Mouse (Mus musculus) heart, postnatal 25 days (tissue): ENCODE results near the gene Sec23ip. TPM values are rescaled to one million over a fixed set of nuclear protein-coding genes. Genes with fewer than 3 reads are reported as not detected.
"Not testable (repeated sequence)": the region's sequence is repeated elsewhere in the genome, so short reads cannot be mapped to it uniquely, and the experiment has no call there.

Source experiments
- DNase-seq: peaks from one replicate; pipeline ENCODE4 v3.0.0; 2022; ENCODE audit warnings: low spot score
- intact Hi-C: fragments of 180-260 bp; cut with DNase I; formaldehyde crosslinking; loops from one replicate; pipeline ENCODE4 v1.15.1; 2025
- total RNA-seq, 2 experiments: library from RNA; stranded (reverse); gene quantifications; 2 replicates each; pipeline ENCODE4 v1.2.3; 2021

Gene Sec23ip
- total RNA-seq = 10 to 100 TPM; 27.2 to 28.7 TPM

DNA sequence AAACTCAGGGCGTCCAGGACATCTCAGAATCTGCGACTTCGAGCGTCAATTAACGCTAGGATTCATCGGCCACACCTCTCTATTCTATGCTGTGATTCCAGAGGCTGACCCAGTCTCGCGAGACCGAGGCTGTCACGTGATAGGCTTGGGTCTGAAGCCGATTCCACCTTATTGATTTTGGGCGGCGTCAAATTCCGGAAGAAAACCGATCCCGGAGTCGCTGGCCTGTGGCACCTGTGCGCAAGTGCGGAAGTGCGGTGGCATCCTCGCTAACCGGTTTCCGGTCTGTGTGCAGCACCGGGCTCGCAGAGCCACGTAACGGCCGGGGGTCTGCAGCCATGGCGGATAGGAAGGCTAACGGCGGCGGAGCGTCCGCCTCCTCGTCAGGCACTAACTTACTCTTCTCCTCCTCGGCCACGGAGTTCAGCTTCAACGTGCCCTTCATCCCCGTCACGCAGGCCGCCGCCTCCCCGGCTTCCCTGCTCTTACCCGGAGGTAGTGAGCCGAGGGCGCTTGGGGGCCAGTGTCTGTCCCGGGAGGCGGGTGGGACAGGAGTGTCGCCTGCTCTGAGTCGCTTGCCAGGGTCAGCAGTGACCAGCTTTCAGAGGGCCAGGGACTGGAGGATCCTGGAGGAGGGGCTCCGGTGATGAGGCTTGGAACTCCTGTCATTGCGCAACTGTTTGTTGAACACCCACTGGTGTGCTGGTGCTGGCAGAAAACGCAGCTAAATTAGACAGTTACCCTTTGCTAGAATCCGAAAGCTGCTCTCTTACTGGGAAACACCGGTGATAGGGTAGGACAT lies at the start of gene Sec23ip:
Gene Sec23ip, plus strand, starts transcription at position 260 of the 802 bp plus-strand sequence.
- DNase-seq = peak; percentile 97
- intact Hi-C loops = no loop called here

DNA sequence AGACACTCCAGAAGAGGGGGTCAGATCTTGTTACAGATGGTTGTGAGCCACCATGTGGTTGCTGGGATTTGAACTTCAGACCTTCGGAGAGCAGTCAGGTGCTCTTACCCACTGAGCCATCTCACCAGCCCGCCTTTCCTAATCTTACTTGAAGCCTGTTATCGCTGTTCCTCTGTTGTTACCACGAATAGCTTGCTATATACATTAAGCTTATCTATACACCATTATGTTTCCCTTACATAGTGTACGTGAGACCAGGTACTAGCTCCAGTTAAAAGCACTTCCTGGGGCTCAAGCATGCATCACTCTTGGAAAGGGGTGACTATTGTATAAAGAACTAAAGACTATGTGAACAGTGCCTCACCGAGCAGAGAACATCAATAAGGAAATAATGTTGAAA lies 44.8 kb upstream of the Sec23ip start:
- intact Hi-C loops = loop anchor here (10.0 kb wide), 2 partner anchors 395 to 455 kb away; partner anchors contain the start of gene Tgfb1i1

DNA sequence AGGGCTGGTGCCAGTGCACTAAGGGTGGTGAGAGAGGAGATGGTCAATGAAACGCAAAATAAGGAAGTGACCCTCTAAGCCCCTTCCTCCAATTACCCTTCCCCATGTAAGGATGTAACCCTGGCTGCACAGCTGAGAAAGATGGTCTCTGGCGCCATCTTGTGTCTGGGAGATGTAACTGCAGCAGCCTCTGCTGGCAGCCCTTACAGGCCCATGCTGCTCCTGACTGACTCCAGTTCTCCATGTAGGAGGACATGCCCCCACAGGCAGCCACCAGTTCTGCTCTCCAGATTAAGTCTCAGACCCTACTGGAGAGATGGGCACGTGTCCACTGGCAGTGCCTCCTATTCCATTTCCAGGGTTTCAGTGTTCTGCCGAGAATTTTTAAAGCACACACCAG lies 39.0 kb upstream of the Sec23ip start:
- intact Hi-C loops = loop anchor here (5.0 to 10.0 kb wide), 2 partner anchors 348 to 401 kb away; no protein-coding TSS in a partner anchor
- DNase-seq = peak; percentile 24

More for the DNA sequence above, 44.8 kb upstream of the Sec23ip start:
- DNase-seq = not testable (repeated sequence)

DNA sequence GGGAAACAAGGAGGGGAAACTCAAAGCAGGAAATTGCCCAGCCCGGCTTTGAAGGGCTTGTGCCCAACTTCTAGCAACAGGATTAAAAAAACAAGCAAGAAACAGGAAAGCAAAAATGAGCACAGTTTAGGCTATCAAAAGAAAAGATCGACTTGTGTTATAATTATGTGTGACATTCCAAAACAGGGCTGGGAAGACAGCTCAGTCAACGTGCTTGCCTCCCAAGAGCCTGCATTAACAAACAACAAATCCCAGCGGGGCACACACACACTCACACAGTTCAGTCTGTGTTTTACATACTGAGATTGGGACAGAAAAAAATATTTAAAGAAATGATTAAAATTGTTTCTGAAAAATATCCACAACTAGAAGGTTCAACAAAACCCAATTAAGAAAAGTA lies 26.8 kb upstream of the Sec23ip start:
- intact Hi-C loops = no loop called here

DNA sequence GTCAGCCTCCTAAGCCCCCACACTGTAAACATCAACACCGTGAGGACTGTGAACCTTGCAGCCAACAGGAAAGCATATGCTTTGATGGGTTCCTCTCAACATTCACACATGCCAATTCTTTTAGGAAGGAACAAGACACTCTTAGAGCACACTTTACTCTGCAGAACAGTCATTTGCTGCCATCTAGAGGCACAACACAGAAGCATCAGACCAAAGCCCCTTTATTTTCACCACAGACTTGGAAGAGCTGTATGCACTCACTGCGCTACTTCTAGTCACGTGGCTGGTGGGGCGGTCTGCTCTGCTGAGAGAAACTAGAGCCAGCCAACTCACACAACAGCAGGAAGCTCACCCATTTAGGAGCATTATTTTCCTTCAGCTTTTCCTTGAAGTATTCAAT lies 20.0 kb upstream of the Sec23ip start:
- intact Hi-C loops = no loop called here
- peak; percentile 60 for DNase-seq

More for the DNA sequence above, 26.8 kb upstream of the Sec23ip start:
- no peak for DNase-seq

DNA sequence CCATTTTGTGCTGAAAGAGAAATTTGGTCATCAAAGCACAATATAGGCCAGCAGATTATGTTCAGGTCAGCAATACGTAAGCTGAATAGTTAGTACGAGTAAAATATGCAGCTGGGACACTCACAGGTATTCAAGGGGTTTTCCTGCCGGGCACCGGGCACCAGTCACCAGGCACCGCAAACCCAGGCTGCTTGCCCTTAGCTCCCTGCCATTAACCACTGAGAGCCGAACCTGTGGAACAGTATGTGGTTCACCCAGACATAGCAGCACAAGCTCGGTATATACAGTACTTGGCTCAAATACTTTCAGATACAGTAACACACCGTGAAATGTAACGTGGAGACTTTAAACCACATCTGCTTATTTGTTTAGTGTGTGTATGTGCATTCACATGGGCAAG lies 19.6 kb upstream of the Sec23ip start:
- DNase-seq = no peak
- intact Hi-C loops = no loop called here

DNA sequence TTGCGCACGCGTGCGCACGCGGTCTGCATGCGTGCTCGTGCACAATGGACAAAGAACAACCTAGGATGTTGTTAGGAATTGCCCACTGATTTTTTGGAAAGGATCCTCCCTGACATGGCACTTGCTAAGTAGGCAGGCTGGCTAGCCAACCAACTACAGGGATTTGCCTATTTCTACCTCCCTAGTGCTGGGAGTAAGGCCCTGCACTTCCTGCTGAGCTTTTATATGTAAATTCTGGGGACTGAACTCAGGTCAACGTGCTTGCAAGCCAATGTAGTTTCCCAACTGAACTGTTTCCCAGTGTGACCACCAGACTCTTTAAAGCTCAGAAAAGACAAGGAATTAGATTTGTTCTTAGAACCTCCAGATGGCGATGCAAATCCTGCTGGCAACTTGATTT lies 17.7 kb upstream of the Sec23ip start:
- no peak for DNase-seq

DNA sequence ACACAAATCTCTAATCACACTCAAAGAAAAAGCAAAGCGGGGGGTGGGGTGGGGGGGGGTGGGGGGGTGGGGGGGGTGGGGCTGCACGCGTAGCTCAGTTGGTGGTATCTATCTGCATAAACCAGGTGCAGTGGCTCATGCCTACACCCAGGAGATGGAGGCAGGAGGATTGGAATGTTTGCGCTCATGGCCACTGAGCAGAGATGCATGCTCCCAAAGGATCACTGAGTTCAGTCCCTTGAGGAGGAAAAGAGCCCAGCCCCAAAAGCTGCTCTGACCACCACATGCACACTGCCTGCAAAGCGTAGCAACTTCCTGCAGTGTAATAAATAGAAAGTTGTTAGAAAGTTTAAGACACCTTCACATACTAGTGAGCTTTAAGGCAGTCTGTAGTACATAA lies 17.0 kb upstream of the Sec23ip start:
- DNase-seq = no peak
- intact Hi-C loops = no loop called here

More for the DNA sequence above, 17.7 kb upstream of the Sec23ip start:
- intact Hi-C loops = no loop called here

DNA sequence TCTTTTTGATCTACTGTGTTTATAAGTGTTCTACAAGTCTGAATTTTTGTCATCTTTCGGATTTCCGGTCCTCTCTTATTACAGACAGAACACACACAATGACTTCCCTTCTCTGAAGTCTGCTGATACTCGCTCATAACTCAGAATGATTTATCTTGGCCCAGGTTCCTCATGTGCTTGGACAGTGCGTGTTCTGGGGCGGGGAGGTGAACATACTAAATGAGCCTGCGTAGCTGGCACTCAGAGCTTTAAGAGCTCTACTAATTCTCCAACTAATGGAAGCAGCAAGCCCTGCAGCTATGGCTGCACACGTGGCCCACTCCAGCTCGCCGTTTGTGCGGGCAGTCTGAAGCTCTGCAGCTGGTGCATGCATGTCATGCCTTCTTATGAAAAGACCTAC lies 16.0 kb upstream of the Sec23ip start:
- intact Hi-C loops = no loop called here
- DNase-seq = no peak

DNA sequence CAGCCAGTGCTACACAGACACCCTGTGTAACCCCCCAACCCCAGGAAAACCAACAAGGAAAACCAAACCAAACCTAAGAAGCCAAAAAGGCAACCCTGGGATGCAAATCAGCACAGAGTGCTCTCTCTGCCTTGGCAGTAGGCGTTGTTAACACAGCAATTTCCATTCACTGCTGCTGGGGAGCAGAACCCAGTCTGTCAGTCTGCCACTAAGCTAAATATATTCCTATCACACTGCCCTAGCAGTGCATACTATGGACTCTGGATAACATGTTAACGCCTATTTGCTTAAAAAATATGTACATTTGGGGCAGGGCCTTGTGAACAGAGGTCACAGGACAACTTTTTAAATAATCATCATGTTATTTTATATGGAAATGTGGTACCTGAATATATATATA lies 13.2 kb upstream of the Sec23ip start:
- no peak for DNase-seq
- intact Hi-C loops = no loop called here

DNA sequence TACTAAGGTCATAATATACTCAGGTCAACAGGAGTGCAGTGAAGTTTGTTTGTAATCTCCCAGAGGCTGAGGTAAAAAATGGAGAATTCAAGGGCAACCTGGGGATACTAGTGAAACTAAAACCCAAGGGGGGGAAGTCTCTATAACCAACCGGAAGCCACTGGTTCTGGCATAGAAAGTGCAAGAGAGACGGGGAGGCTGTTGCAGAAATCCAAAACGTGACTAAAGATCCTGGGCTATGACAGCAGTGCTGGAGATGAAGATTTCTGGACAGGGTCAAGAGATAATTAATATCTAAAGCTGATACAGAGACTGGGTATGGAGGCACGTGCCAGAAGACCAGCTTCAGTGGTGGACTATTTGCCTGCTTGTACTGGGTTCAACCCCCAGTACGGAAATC lies 6.7 kb upstream of the Sec23ip start:
- intact Hi-C loops = no loop called here
- no peak for DNase-seq

DNA sequence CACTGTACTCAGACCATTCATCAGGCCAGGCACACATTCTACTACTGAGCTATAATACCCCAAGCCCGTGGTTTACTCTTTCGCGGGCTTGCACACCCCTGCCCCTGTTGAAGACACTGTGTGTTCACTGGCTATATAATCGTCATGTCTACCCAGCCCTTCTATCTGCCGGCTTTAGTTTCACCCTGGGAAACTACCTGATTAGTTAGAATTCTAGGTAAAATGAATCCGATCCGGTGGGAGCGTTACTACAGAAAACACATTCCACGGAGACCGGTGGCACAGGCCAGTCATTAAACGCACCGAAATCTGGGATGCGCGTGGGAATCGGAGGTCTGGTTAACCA lies 5.7 kb upstream of the Sec23ip start:
- intact Hi-C loops = no loop called here
- no peak for DNase-seq

DNA sequence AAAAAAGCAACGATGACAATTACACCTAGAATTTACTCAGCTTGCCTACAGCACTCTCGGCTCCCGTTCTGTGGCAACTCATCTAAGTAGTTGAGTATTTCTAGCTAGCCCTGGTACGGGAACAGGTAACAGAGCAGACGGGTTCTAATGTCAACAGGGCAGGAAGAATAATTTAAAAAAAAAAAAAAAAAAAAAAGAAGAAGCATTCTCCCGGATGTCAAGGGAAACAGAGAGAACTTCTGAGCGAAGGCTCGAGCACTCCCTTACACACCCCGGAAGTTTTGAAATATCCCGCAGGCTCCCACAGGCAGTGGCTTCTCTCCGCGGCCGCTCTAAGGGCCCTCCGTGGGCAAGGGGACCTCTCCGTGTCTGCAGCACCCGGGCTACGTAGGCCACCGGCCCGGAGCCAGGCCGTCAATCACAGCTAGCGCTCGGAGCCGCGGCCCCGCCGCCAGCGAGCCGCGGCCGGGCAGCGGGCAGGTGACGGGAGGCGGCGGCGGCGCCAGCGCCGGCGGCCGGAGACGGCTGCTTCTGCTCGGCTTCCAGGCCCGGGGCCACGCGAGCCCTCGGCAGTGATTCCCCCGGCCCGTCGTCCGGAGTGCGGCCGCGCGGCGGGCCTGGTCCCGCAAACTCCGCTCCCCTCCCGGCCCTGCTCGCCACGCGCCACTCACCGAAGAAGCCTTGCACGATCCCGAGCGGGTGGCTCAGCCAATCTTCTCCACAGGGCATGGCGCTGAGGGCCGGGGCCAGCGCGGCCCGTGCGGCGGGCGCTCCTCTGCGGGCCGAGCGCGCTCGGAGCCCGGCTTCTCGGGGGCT lies 5.1 kb upstream of the Sec23ip start:
- peak; percentile 27 for DNase-seq
- intact Hi-C loops = no loop called here

DNA sequence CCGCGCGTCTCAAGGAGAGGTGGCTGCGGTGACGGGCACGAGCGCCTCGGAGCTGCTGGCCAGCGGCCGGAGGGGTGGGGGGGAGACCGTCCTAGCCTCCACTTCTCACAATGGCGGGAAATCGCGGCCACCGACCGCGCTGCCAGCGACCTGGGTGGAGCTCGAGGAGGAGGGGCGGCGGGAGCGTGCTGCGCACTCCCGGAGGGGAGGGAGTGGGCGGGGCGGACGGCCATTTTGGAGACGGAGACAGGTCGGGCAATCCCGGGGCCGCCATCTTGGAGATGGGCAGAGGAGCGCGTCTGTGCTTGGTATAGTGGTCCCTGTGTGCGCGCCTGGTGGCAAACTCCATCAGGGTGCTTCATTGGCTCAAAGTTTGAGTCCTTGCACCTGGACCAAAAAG lies 4.4 kb upstream of the Sec23ip start, which contains the start of gene Mcmbp:
Gene Mcmbp, minus strand, starts transcription at position 162 of the 400 bp plus-strand sequence.
- DNase-seq = peak; percentile 92
- intact Hi-C loops = no loop called here

DNA sequence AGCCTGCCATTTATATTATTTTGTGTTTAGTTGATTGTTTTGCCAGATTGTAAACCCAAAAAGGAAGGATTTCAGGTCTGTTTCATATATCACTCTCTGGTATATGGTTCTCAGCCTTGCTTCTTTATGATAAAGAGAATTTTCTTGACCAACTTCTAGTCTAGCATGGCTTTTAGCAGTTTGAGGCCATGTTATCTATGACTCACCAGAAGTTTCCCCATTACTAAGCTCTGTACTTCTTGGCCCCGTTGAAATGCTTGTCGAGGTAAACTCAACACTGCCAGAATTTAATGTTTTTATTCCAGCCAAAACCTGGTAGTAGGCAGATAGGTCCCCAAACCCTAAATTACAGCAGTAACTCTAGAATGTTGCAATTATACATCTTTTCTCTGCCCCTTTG lies 845 bp upstream of the Sec23ip start:
- intact Hi-C loops = no loop called here
- DNase-seq = no peak

DNA sequence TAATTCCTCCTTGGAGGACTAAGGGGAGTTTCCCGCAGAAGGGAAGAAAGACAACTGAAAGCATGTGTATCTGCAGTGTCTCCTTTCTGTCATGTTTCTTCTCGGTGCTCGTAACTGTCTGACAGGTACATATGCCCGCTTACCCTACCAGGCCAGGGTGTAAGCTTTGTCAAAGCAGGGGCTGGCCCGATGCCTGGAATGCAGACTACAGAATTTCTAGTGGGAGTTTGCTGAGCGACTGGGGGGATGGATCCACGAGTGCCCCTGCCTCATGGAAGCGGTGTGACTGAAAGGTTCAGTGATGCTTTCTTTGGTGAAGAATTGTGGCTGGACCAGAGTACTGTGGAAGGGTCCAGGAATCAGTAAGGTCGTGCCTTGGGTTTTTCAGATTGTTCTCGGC lies 1.4 kb downstream of the Sec23ip start:
- intact Hi-C loops = no loop called here
- DNase-seq = no peak

DNA sequence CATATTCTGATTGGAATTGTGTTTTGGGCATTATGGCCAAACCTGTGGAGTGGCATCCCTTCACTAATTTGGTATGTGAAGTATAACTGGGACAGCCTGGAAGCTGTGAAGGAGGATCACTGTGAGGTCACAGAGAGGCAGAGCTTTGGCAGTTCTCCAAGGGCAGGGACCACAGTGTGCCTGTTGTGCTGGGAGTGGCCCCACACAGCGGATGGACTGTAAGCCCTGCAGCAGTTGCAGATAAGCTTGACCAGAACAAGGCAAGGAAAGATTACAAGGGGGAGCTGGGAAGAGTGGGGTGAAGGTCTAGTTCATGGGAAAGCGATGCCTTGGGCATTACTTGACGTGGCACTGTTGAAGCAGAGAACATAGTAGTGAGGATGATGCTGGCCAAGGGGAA lies 4.0 kb downstream of the Sec23ip start:
- intact Hi-C loops = no loop called here
- peak; percentile 73 for DNase-seq

DNA sequence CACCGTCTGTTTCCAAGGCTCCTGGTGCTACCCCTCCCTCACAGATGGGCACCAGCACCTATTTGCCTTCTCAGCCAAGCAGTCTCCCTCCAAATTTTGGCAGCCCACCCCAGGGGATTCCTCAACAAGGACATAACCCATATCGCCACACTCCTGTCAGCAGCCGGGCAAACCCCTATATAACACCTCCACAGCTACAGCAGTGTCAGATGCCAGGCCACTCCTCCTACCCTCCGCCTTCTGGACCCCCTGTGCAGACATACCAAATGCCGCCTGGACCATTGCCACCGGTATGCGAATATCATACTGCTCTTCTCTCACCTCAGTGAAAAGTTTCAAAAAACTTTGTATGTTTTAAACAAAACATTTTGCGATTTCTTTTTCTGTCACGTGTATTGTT lies 5.6 kb downstream of the Sec23ip start:
- no peak for DNase-seq
- intact Hi-C loops = no loop called here

DNA sequence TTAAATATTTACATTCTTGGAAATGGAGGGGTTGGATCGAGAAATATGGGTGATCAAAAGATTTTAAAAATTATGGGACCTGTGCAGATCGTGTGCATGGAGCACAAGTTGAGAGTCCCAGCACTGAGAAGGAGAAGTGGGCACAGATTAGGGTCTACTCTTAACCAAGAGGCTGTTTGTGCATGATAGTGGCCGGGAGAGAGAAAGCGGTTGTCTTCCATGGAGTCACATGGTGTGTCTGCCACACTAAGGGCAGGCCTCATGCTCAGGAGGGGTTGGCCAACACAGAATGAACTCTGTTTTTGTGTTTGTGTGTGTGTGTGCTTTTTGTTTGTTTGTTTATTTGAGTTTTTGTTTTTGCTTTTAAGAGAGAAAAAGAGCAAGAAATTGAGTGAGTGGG lies 7.3 kb downstream of the Sec23ip start:
- DNase-seq = no peak
- intact Hi-C loops = no loop called here

DNA sequence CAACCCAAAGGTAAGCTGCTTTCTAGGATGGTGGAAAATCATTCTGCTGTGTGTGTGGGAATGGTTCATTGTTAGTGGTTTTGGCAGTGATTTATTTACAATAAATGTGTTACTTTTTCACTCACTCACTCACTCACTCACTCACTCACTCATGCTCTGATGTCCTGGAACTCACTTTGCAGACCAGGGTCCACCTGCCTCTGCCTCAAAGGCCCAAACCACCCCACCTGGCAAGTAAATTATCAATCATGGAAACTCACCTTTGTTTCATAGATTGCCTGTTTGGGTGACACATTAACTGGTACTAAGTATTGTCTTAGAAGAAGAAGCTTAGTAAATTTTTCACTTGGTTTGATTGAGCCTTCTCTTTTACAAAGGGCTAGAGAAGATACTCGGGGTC lies 10.7 kb downstream of the Sec23ip start:
- intact Hi-C loops = no loop called here
- no peak for DNase-seq

DNA sequence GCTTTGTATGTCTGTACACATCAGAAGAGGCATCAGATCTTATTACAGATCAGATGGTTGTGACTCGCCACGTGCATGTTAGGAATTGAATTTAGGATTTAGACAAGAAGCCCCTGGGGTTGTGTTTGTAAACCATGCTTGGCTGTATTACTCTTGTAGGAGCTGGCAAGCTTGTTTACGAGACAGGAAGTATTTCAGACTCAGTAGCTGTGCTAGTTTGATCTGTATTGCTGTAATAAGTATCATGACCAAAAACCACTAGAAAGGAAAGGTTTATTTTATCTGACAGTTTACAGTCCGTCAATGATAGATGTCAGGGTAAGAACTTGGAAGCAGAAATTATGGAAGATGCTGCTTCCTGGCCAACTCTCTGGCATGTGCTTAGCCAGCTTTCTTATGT lies 14.2 kb downstream of the Sec23ip start:
- intact Hi-C loops = no loop called here

More for the DNA sequence above, 14.2 kb downstream of the Sec23ip start:
- no peak for DNase-seq
